Mouse (Mus musculus): ENCODE measurements around the gene Lmod3.

DNA sequence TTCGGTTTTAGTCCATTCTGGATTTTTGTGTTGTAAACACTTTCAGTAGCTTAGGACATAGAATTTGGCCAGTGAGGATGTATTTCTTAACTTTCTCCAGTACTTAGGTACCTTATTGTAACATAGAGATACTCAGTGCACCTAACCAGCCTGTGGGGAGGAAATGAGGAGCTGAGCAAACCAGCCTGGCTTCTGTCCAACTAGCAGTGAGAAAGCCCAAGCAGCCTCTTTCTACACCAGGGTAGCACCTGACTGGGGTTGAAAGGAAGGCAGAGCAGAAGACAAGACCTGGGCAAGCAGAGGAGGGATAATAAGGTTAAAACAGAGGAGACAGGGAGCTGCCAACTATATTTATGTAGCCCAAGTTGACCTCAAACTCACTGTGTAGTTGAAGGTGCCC lies 31.1 kb upstream of the Lmod3 start:
- TF ChIP-seq EP300 (IDR thresholded peaks at IDR 0.05; ENCODE audit: insufficient read depth, low read depth, low read length), result no peak
- no peak for TF ChIP-seq POLR2A (IDR thresholded peaks at IDR 0.05; ENCODE audit: insufficient read depth, low read depth, low read length)

Data from heart, adult 2 months (tissue).